Mouse (Mus musculus) bone marrow, adult 2 months (tissue): Measurements from ENCODE around the gene Immp2l.

Source experiments
- CTCF ChIP-seq: fragments of 200-500 bp; IDR thresholded peaks from 2 replicates; pipeline ENCODE4 v1.5.1; 2011; ENCODE audit warnings: low read length, control low read depth; ENCODE audit not compliant: control insufficient read depth, insufficient read depth
- POLR2A ChIP-seq: fragments of 200-500 bp; IDR thresholded peaks from 2 replicates; pipeline ENCODE4 v1.6.1; 2011; ENCODE audit warnings: low read depth, mild to moderate bottlenecking, control low read depth, low read length, borderline replicate concordance; ENCODE audit not compliant: control insufficient read depth

DNA sequence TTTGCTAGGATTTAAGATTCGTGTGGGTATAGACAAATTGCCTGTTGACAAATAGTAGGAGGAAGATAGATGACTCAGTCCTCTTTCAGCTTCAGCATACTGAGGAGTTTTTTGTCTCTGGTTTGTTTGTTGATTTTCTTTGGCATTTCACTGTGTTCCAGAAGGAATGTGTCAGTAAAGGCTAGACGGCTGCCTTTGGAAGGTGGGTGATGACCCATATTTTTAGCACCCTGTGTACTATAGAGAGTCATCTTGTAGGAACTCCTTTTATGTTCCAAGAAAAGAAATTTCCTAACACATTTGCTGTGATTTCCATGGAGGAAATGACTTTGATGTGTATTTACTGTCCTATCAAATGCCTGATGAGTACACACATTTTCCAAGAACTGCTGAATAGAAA, 651.0 kb downstream of the Immp2l start:
- no peak for TF ChIP-seq CTCF
- no peak for TF ChIP-seq POLR2A
